In the genomic region with DNA sequence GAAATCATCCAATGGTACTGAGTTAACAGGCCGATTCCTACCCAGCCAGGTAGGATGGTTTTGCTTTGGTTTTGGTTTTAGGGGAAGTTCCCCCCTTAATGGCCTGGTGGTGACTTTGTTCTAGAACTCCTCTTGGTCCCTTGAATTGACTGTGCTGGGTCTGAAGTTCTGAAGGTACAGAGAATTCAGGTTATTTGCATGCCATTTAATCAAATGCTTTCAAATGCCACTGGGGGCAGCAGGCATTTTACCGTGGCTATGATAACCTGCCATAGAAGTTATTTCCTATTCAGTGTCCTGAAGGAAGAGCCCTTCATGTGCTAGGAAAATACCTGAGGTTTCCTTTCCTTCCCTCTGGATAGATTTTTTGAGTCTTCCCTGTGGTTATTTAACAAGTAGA, we compare ENCODE assay signal across 18 mouse cellular contexts. TPM values are rescaled to one million over a fixed set of nuclear protein-coding genes. Genes with fewer than 3 reads are reported as not detected.
A peak's percentile ranks its signal among the peaks of the same experiment; 100 is the strongest.
DNase-seq lines count a peak whose midpoint lies in the region; ATAC-seq and TF ChIP-seq lines count a peak whose summit lies in the region.
"Had no signal": no experiment of that assay in that cellular context is flagged by ENCODE, and none has a peak within 500 bp of the region (broad histone marks: within the 10 kb centered on the region; RNA-seq: fewer than 3 reads in every experiment).

No protein-coding gene starts in this region.

- H3K27ac ChIP-seq in heart, postnatal 0 days (ENCODE audit: low read depth): no peak overlapping the region
- H3K27ac ChIP-seq in liver, postnatal 0 days (ENCODE audit: low read depth): no peak overlapping the region
- H3K27ac ChIP-seq in liver, embryonic 12.5 days: no peak overlapping the region
- H3K27ac ChIP-seq in ES-Bruce4 (ENCODE audit: insufficient read depth, low read length): 0 out of 2 replicates have a peak overlapping the region, but pooled peaks have one; percentile 61
- H3K27ac ChIP-seq in hindbrain, embryonic 12.5 days: no peak overlapping the region; the same call in 1 of the 2 replicates
- H3K27ac ChIP-seq: limb, embryonic 15.5 days; neural tube, embryonic 12.5 days had no signal

- no peak overlapping the region for H3K4me3 ChIP-seq in heart, postnatal 0 days (ENCODE audit: low read depth, low read length)
- H3K4me3 ChIP-seq in liver, postnatal 0 days (ENCODE audit: low read depth, low read length): no peak overlapping the region
- no peak overlapping the region for H3K4me3 ChIP-seq in liver, embryonic 12.5 days
- H3K4me3 ChIP-seq in ES-Bruce4 (ENCODE audit: low read depth, low read length): no peak overlapping the region
- no peak overlapping the region for H3K4me3 ChIP-seq in hindbrain, embryonic 12.5 days
- H3K4me3 ChIP-seq: limb, embryonic 15.5 days; neural tube, embryonic 12.5 days had no signal

- peaks cover 9% of the 10 kb centered on the region; the same call in 1 of the 2 replicates for H3K4me1 ChIP-seq in heart, postnatal 0 days (ENCODE audit: control insufficient read depth, insufficient read depth)
- H3K4me1 ChIP-seq in liver, postnatal 0 days (ENCODE audit: insufficient read depth): peaks cover 21% of the 10 kb centered on the region
- peaks cover 53% of the 10 kb centered on the region for H3K4me1 ChIP-seq in liver, embryonic 12.5 days
- no peaks in the 10 kb centered on the region for H3K4me1 ChIP-seq in ES-Bruce4 (ENCODE audit: control insufficient read depth, insufficient read depth, low read length)
- peaks cover 9% of the 10 kb centered on the region for H3K4me1 ChIP-seq in hindbrain, embryonic 12.5 days

- TF ChIP-seq POLR2A in ES-Bruce4 (IDR thresholded peaks at IDR 0.05; ENCODE audit: insufficient read depth, low read length): no peak

- peaks cover 35% of the 10 kb centered on the region for H3K36me3 ChIP-seq in heart, postnatal 0 days (replicated peaks; ENCODE audit: control insufficient read depth, insufficient read depth, low read length)
- peaks cover 37% of the 10 kb centered on the region for H3K36me3 ChIP-seq in liver, postnatal 0 days (replicated peaks; ENCODE audit: insufficient read depth, low read length)
- peaks cover 77% of the 10 kb centered on the region for H3K36me3 ChIP-seq in liver, embryonic 12.5 days
- H3K36me3 ChIP-seq in ES-Bruce4 (ENCODE audit: control insufficient read depth, insufficient read depth, low read length, poor library complexity, severe bottlenecking): peaks cover 62% of the 10 kb centered on the region
- H3K36me3 ChIP-seq in hindbrain, embryonic 12.5 days: peaks cover 35% of the 10 kb centered on the region

- H3K4me2 ChIP-seq in heart, postnatal 0 days (ENCODE audit: low read depth, low read length): no peak overlapping the region
- no peak overlapping the region for H3K4me2 ChIP-seq in liver, postnatal 0 days (ENCODE audit: low read depth, low read length)
- H3K4me2 ChIP-seq in liver, embryonic 12.5 days: no peak overlapping the region
- no peak overlapping the region for H3K4me2 ChIP-seq in hindbrain, embryonic 12.5 days (replicated peaks)
- H3K4me2 ChIP-seq: limb, embryonic 15.5 days; midbrain, embryonic 11.5 days; neural tube, embryonic 12.5 days had no signal

- TF ChIP-seq EP300 in heart, postnatal 0 days (IDR thresholded peaks at IDR 0.05; ENCODE audit: low read depth): no peak
- no peak for TF ChIP-seq EP300 in liver, postnatal 0 days (IDR thresholded peaks at IDR 0.05; ENCODE audit: low read depth)
- TF ChIP-seq EP300 in ES-Bruce4 (IDR thresholded peaks at IDR 0.05; ENCODE audit: insufficient read depth, low read depth, low read length): no peak

- peak; percentile 13; the same call in 1 of the 2 replicates for TF ChIP-seq CTCF in heart, postnatal 0 days (IDR thresholded peaks at IDR 0.05; ENCODE audit: low read depth)
- peak; percentile 19; the same call in 1 of the 2 replicates for TF ChIP-seq CTCF in liver, postnatal 0 days (IDR thresholded peaks at IDR 0.05; ENCODE audit: low read depth)
- no peak for TF ChIP-seq CTCF in ES-Bruce4 (IDR thresholded peaks at IDR 0.05; ENCODE audit: low read depth, low read length)

- no peaks in the 10 kb centered on the region for H3K27me3 ChIP-seq in heart, postnatal 0 days (ENCODE audit: control insufficient read depth, insufficient read depth, low read length)
- no peaks in the 10 kb centered on the region for H3K27me3 ChIP-seq in liver, postnatal 0 days (ENCODE audit: insufficient read depth, low read length)
- no peaks in the 10 kb centered on the region for H3K27me3 ChIP-seq in liver, embryonic 12.5 days (replicated peaks)
- H3K27me3 ChIP-seq in ES-Bruce4 (ENCODE audit: control insufficient read depth, insufficient read depth, low read length, poor library complexity, severe bottlenecking): no peaks in the 10 kb centered on the region
- no peaks in the 10 kb centered on the region for H3K27me3 ChIP-seq in hindbrain, embryonic 12.5 days
- H3K27me3 ChIP-seq: limb, embryonic 15.5 days; neural tube, embryonic 12.5 days had no signal

- DNase-seq in heart, postnatal 0 days (ENCODE audit: low spot score): no peak
- DNase-seq in heart, adult 9 months (ENCODE audit: low spot score in 2 of 2): no peak
- no peak for DNase-seq in liver, postnatal 0 days
- DNase-seq in testis, postnatal 14 days (ENCODE audit: low spot score): no peak
- DNase-seq: cerebellum, adult 2 months; cerebellum, postnatal 36 days; gastrocnemius, postnatal 10 days; layer of hippocampus, postnatal 36 days; lung, postnatal 4 days; right cerebral cortex, adult 18-20 months; thymus, adult 2 months had no signal

- WGBS in heart, postnatal 0 days: 52% methylated on average over 2 of the region's 2 CpGs
- 56% methylated on average over 2 of the region's 2 CpGs for WGBS in liver, postnatal 0 days (ENCODE audit: insufficient replicate concordance)
- 58% methylated on average over 2 of the region's 2 CpGs for WGBS in liver, embryonic 12.5 days (ENCODE audit: insufficient replicate concordance)
- 80% methylated on average over 2 of the region's 2 CpGs for WGBS in hindbrain, embryonic 12.5 days

- no peaks in the 10 kb centered on the region for H3K9me3 ChIP-seq in heart, postnatal 0 days (replicated peaks; ENCODE audit: control insufficient read depth, low read length)
- no peaks in the 10 kb centered on the region for H3K9me3 ChIP-seq in liver, postnatal 0 days (ENCODE audit: low read length)
- no peaks in the 10 kb centered on the region for H3K9me3 ChIP-seq in liver, embryonic 12.5 days (replicated peaks)
- no peaks in the 10 kb centered on the region for H3K9me3 ChIP-seq in ES-Bruce4 (replicated peaks; ENCODE audit: control insufficient read depth, insufficient read depth, low read length, poor library complexity, severe bottlenecking)
- no peaks in the 10 kb centered on the region for H3K9me3 ChIP-seq in hindbrain, embryonic 12.5 days (replicated peaks)
- H3K9me3 ChIP-seq: limb, embryonic 15.5 days; neural tube, embryonic 12.5 days had no signal

- H3K9ac ChIP-seq in heart, postnatal 0 days (replicated peaks; ENCODE audit: low read depth, low read length): no peak overlapping the region
- H3K9ac ChIP-seq in liver, postnatal 0 days (replicated peaks): no peak overlapping the region
- H3K9ac ChIP-seq in liver, embryonic 12.5 days: no peak overlapping the region
- peak overlapping the region; percentile 57; the same call in 1 of the 2 replicates for H3K9ac ChIP-seq in ES-Bruce4 (ENCODE audit: low read depth, poor library complexity, severe bottlenecking)
- no peak overlapping the region for H3K9ac ChIP-seq in hindbrain, embryonic 12.5 days
- H3K9ac ChIP-seq: limb, embryonic 15.5 days; neural tube, embryonic 12.5 days had no signal

- no peak for ATAC-seq in heart, postnatal 0 days (ENCODE audit: insufficient read depth, low read depth)
- ATAC-seq in liver, postnatal 0 days: no peak
- ATAC-seq in liver, embryonic 12.5 days: no peak
- ATAC-seq in megakaryocyte-erythroid progenitor cell, adult 5-6 weeks (replicated peaks; ENCODE audit: low FRiP score, low TSS enrichment, poor library complexity, severe bottlenecking): peak; percentile 38; the same call in 1 of the 2 replicates
- ATAC-seq in hindbrain, embryonic 12.5 days (ENCODE audit: low FRiP score): no peak

RNA-seq across cellular contexts. Expression of gene Eif4b, which starts 6.9 kb away (rescaled TPM):
- 109 and 110 TPM in 2 replicates for total RNA-seq in heart, postnatal 0 days (2014; rRNA removed; ENCODE audit: low replicate concordance)
- 40.6 and 46.0 TPM in 2 replicates for polyA plus RNA-seq in heart, postnatal 0 days (2015; fragmentation: Nextera tagmentation; extraction: Ambion mirVana)
- polyA plus RNA-seq in liver, postnatal 0 days (2015; fragmentation: Nextera tagmentation; extraction: Ambion mirVana): 30.9 and 32.2 TPM in 2 replicates
- polyA plus RNA-seq in liver, embryonic 12.5 days (2016; fragmentation: Nextera tagmentation; extraction: Ambion mirVana): 91.7 and 91.8 TPM in 2 replicates
- polyA plus RNA-seq in ES-Bruce4 (2011; ENCODE audit: insufficient read depth, insufficient read length, low read depth, missing spikeins): 584 and 631 TPM in 2 replicates
- total RNA-seq in megakaryocyte-erythroid progenitor cell, adult 5-6 weeks (2014; fragmentation: Nextera tagmentation): 328 and 355 TPM in 2 replicates
- 527 and 549 TPM in 2 replicates for total RNA-seq in megakaryocyte-erythroid progenitor cell, adult 5-6 weeks (2017)
- polyA plus RNA-seq in hindbrain, embryonic 12.5 days (2016; fragmentation: Nextera tagmentation; extraction: Ambion mirVana): 94.0 and 97.1 TPM in 2 replicates

RNA-seq across cellular contexts. Expression of gene Tns2, which starts 19.8 kb away (rescaled TPM):
- 40.3 and 57.9 TPM in 2 replicates for total RNA-seq in heart, postnatal 0 days (2014; rRNA removed; ENCODE audit: low replicate concordance)
- polyA plus RNA-seq in heart, postnatal 0 days (2015; fragmentation: Nextera tagmentation; extraction: Ambion mirVana): 21.9 and 24.6 TPM in 2 replicates
- polyA plus RNA-seq in liver, postnatal 0 days (2015; fragmentation: Nextera tagmentation; extraction: Ambion mirVana): 9.2 TPM in 2 replicates
- 6.4 and 9.2 TPM in 2 replicates for polyA plus RNA-seq in liver, embryonic 12.5 days (2016; fragmentation: Nextera tagmentation; extraction: Ambion mirVana)
- 10.4 and 12.8 TPM in 2 replicates for polyA plus RNA-seq in ES-Bruce4 (2011; ENCODE audit: insufficient read depth, insufficient read length, low read depth, missing spikeins)
- total RNA-seq in megakaryocyte-erythroid progenitor cell, adult 5-6 weeks (2014; fragmentation: Nextera tagmentation): not detected in 2 replicates
- not detected in 2 replicates for total RNA-seq in megakaryocyte-erythroid progenitor cell, adult 5-6 weeks (2017)
- polyA plus RNA-seq in hindbrain, embryonic 12.5 days (2016; fragmentation: Nextera tagmentation; extraction: Ambion mirVana): 21.8 and 22.7 TPM in 2 replicates

RNA-seq across cellular contexts. Expression of gene Krt18, which starts 52.4 kb away (rescaled TPM):
- total RNA-seq in heart, postnatal 0 days (2014; rRNA removed; ENCODE audit: low replicate concordance): 12.9 and 75.9 TPM in 2 replicates
- 15.0 and 15.3 TPM in 2 replicates for polyA plus RNA-seq in heart, postnatal 0 days (2015; fragmentation: Nextera tagmentation; extraction: Ambion mirVana)
- polyA plus RNA-seq in liver, postnatal 0 days (2015; fragmentation: Nextera tagmentation; extraction: Ambion mirVana): 234 and 261 TPM in 2 replicates
- 72.7 and 77.6 TPM in 2 replicates for polyA plus RNA-seq in liver, embryonic 12.5 days (2016; fragmentation: Nextera tagmentation; extraction: Ambion mirVana)
- polyA plus RNA-seq in ES-Bruce4 (2011; ENCODE audit: insufficient read depth, insufficient read length, low read depth, missing spikeins): 334 and 349 TPM in 2 replicates
- 8.3 TPM in 1 of 2 replicates, not detected in the other for total RNA-seq in megakaryocyte-erythroid progenitor cell, adult 5-6 weeks (2014; fragmentation: Nextera tagmentation)
- total RNA-seq in megakaryocyte-erythroid progenitor cell, adult 5-6 weeks (2017): 7.2 and 11.5 TPM in 2 replicates
- 19.8 and 30.0 TPM in 2 replicates for polyA plus RNA-seq in hindbrain, embryonic 12.5 days (2016; fragmentation: Nextera tagmentation; extraction: Ambion mirVana)

RNA-seq across cellular contexts. Expression of gene Spryd3, which starts 55.6 kb away (rescaled TPM):
- 20.0 and 22.8 TPM in 2 replicates for total RNA-seq in heart, postnatal 0 days (2014; rRNA removed; ENCODE audit: low replicate concordance)
- 15.1 and 16.0 TPM in 2 replicates for polyA plus RNA-seq in heart, postnatal 0 days (2015; fragmentation: Nextera tagmentation; extraction: Ambion mirVana)
- 9.2 and 10.0 TPM in 2 replicates for polyA plus RNA-seq in liver, postnatal 0 days (2015; fragmentation: Nextera tagmentation; extraction: Ambion mirVana)
- polyA plus RNA-seq in liver, embryonic 12.5 days (2016; fragmentation: Nextera tagmentation; extraction: Ambion mirVana): 14.9 and 15.0 TPM in 2 replicates
- 11.7 and 15.1 TPM in 2 replicates for polyA plus RNA-seq in ES-Bruce4 (2011; ENCODE audit: insufficient read depth, insufficient read length, low read depth, missing spikeins)
- total RNA-seq in megakaryocyte-erythroid progenitor cell, adult 5-6 weeks (2014; fragmentation: Nextera tagmentation): 19.6 and 21.5 TPM in 2 replicates
- total RNA-seq in megakaryocyte-erythroid progenitor cell, adult 5-6 weeks (2017): 14.4 and 18.7 TPM in 2 replicates
- 28.1 and 29.2 TPM in 2 replicates for polyA plus RNA-seq in hindbrain, embryonic 12.5 days (2016; fragmentation: Nextera tagmentation; extraction: Ambion mirVana)
